Mouse (Mus musculus) cerebellum, adult 18-20 months (tissue): Measurements from ENCODE around the gene Urad.

Experiments used
- DNase-seq, 2 experiments: peaks; one replicate each; pipeline ENCODE4 v3.0.0; 2021

Gene Urad

GRCm38 (mm10) chr5:147322183-147322582 is at the start of gene Urad:
Gene Urad, minus strand, starts transcription at chr5:147322440.
- no peak for DNase-seq

- DNase-seq = no peak
These were observed 48.0 kb upstream of the Urad start for GRCm38 (mm10) chr5:147370276-147370675.

- no peak for DNase-seq
These were observed 46.0 kb upstream of the Urad start for GRCm38 (mm10) chr5:147368221-147368620.

- DNase-seq = no peak
These were observed 43.9 kb upstream of the Urad start for GRCm38 (mm10) chr5:147365995-147366765.

GRCm38 (mm10) chr5:147363054-147363453 is 40.8 kb upstream of the Urad start:
- DNase-seq = no peak

GRCm38 (mm10) chr5:147358481-147358880 is 36.2 kb upstream of the Urad start:
- DNase-seq = no peak

GRCm38 (mm10) chr5:147357536-147357935 is 35.3 kb upstream of the Urad start:
- peak in 1 of 2 experiments; percentile 30 for DNase-seq

GRCm38 (mm10) chr5:147356260-147357055 is 34.2 kb upstream of the Urad start:
- no peak for DNase-seq

GRCm38 (mm10) chr5:147355788-147356187 is 33.5 kb upstream of the Urad start:
- DNase-seq = no peak

- no peak for DNase-seq
These were observed 32.7 kb upstream of the Urad start for GRCm38 (mm10) chr5:147354985-147355384.

- no peak for DNase-seq
These were observed 32.0 kb upstream of the Urad start for GRCm38 (mm10) chr5:147354161-147354780.

- DNase-seq = no peak
These were observed 29.7 kb upstream of the Urad start for GRCm38 (mm10) chr5:147351931-147352330.

GRCm38 (mm10) chr5:147345981-147346380 is 23.7 kb upstream of the Urad start:
- no peak for DNase-seq

- DNase-seq = no peak
These were observed 21.7 kb upstream of the Urad start for GRCm38 (mm10) chr5:147343904-147344303.

- no peak for DNase-seq
These were observed 20.7 kb upstream of the Urad start for GRCm38 (mm10) chr5:147342901-147343300.

- DNase-seq = no peak
These were observed 18.6 kb upstream of the Urad start for GRCm38 (mm10) chr5:147340741-147341414.

- DNase-seq = no peak
These were observed 17.3 kb upstream of the Urad start for GRCm38 (mm10) chr5:147339560-147339959.

- no peak for DNase-seq
These were observed 16.7 kb upstream of the Urad start for GRCm38 (mm10) chr5:147338967-147339366.

- no peak for DNase-seq
These were observed 10.5 kb upstream of the Urad start for GRCm38 (mm10) chr5:147332711-147333110.

GRCm38 (mm10) chr5:147331547-147331946 is 9.3 kb upstream of the Urad start:
- peak; percentile 33 to 49 for DNase-seq

- DNase-seq = no peak
These were observed 7.7 kb upstream of the Urad start for GRCm38 (mm10) chr5:147329946-147330345.

- no peak for DNase-seq
These were observed 5.4 kb upstream of the Urad start for GRCm38 (mm10) chr5:147327636-147328035.

GRCm38 (mm10) chr5:147325931-147326330 is 3.7 kb upstream of the Urad start:
- no peak for DNase-seq
